Mouse (Mus musculus) heart, postnatal 0 days (tissue): ENCODE results near the gene H2-Ob.

Source experiments
- CTCF ChIP-seq: IDR thresholded peaks from 2 replicates; pipeline ENCODE4 v1.5.1; 2016; ENCODE audit warnings: antibody characterized with exemption, control low read depth, low read depth
- EP300 ChIP-seq: IDR thresholded peaks from 2 replicates; pipeline ENCODE4 v1.6.1; 2016; ENCODE audit warnings: antibody characterized with exemption, low read depth

DNA sequence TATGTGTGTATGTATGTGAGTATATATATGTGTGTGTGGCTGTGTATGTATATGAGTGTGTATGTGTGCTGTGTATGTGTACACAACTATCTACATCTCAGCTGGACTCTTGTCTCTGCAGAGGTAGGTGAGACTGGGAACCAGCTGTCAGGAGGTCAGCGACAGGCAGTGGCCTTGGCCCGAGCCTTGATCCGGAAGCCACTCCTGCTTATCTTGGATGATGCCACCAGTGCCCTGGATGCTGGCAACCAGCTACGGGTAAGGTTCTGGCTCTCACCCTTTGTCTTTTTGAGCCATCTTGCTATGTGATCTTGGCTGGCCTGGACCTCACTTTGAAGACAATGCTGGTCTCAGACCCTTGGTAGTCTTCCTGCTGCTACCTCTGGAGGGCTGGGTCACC lies 44.0 kb upstream of the H2-Ob start:
- TF ChIP-seq CTCF (no peak), EP300 (no peak)
